Mouse (Mus musculus) R1 (cell line): Measurements from ENCODE around the gene Slc25a26.
"Not testable (repeated sequence)": the region's sequence is repeated elsewhere in the genome, so short reads cannot be mapped to it uniquely, and the experiment has no call there.

Source experiments
- DNase-seq: peaks from one replicate; pipeline ENCODE4 v3.0.0-alpha.2; 2018; ENCODE audit warnings: low read depth, low spot score

The Slc25a26 gene

DNA sequence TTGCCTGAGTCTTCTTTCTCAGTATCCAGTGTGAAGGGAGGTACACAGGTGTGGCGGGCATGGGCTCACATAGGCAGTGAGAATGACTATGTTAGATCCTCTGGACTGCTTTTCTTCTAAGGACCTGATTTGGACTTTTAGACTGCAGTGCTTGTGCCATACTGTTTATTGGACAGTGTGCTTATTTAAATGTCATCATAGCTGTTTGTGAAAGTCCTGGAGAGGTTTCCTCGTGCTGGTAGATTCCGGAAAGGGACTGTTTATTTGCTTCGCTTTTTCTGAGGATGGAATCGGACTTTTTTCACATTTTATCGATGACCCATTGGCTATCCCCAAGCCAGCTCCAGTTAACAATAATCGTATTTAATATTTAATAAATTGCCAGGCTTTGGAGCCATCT lies 50.7 kb downstream of the Slc25a26 start:
- DNase-seq: no peak

DNA sequence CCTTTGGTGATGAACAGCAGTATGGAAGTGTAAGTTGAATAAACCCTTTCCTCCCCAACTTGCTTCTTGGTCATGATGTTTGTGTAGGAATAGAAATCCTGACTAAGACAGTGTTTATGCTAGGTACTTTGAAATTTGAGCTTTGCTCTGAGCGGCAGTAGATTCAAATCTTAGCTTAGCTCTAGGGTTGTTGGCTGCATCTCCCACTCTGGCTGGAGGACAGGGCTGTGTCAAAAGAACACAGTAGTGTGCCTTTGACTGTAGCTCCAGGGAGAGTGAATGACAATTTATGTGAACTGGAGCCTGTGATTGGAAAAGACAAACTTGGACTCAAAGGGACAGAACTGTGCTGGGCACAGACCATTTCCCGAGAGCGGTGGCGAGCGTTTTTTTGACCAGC lies 53.0 kb downstream of the Slc25a26 start:
- no peak for DNase-seq

DNA sequence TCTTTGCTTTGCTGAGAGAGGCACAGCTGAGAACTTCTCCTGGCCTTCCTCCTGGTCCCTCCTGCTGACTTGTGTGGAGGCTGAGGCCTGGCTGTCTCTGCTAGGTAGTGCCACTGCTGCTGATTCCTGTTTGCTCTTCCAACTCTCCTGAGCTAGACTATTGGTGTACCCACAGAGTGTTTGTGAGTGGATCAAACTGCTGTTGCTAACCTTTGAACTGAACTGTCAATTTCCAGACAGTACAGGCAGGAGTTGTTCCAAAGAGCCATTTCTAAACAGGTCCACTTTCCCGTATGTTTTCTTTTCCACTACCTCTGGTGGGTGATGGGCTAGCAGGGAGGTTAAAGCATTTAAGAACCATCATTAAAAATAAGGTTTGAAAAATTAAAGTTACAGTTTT lies 58.5 kb downstream of the Slc25a26 start:
- not testable (repeated sequence) for DNase-seq

DNA sequence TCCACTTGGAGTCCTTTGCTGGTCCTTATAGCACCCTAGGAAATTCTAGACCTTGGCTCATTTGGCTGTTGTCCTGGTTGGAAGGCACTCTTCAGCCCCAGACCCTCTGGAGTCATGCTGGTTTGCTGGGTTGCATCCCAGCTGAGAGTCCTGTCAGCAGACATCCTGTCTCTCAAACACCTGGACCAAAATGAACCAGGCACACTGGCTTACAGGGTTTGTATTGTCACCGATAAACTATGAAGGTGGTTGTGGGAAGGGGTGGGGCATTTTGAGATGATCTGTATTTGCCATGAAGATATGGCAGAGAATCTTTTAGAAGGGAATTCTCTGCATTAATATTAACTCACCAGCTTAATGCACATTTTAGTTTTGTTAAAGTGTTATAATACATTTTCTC lies 60.8 kb downstream of the Slc25a26 start:
- DNase-seq: no peak

DNA sequence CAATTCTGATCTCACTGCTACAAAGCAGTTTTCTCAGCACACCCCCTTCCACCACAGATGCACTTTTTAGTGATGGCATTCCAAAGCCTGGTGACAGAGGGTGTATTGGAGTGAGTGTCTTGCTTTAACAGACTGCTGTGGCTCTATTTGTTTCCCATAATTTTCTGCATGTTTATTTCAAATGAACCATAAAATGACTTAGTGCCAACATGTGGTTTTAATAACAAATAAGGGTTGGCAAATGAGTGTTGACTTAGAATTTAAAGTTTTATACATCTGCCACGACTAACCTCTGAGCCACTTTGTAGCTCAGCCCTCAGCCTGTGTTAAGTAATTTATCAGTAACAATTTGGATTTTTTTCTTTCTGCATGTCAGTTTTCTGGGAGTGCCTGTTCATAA lies 61.2 kb downstream of the Slc25a26 start:
- DNase-seq: no peak

DNA sequence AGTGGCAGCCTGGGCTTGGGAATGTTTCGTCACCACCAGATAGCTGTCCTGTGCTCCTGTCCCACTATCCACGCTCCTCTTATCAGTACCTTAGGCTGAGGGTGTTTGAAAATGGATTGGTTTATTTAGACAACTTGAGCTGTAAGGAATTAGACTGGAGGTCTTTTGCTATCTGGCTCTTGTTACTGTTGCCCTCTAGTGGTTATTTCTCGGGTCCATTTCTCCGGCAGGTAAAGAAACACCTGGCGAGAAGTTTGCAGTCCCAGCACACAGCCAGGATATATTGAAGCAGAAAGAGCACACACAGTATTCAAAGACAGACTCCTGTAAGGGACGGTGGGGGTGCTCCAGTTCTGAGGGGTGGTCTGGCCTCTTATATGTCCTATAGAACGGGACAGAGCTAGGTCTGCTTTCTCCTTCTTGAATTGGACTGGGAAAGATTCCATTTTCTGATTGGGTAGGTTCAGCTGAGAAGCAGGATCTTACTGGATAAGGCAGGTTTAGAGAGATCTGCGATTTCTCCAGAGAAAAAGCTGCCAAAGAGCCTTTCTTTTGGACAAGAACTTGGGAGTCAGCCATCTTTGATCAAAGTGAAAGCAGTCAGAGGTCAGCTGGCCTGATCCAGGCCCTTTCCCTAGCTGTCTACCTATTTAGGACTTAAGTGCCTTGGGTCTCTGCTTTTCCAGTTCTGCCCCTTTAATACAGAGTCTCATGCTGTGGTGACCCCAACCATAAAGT lies 63.2 kb downstream of the Slc25a26 start:
- peak; percentile 45 for DNase-seq

DNA sequence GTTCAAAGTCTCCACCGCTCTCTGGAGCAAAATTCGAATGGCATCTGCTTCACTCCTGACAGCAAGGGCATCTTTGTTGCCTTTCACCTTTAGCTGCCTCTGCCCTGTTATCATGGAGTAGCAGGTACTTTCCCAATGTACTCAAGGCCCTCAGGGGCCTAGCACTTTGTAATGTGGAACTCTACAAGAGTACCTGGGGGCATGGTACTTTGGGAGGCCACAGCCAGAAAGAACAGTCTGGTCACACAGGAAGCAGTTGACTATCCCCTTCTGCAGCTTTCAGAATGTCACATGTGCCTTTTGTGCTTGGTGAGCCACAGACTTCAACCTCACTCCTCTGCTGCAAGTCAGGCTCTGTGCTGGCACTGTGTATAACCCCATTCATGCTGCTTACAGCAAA lies 65.6 kb downstream of the Slc25a26 start:
- DNase-seq: no peak

DNA sequence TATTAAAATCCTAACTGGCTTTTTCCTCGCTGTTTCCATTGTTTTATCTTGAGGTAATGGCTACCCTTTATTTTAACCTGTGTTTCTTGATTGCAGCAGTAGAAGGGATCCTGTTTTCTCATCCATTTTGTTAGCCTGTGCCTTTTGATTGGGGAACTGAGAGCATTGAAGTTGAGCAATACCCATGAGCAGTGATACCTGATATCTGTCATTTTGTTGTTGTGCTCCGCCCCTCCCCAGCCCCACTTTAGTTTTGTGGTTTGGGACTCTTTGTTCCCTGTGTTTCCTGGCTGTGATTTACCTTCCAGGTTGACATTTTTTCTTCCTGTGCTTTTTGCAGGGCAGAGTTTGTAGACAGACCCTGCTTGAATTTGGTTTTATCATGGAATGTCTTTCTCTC lies 67.9 kb downstream of the Slc25a26 start:
- no peak for DNase-seq

DNA sequence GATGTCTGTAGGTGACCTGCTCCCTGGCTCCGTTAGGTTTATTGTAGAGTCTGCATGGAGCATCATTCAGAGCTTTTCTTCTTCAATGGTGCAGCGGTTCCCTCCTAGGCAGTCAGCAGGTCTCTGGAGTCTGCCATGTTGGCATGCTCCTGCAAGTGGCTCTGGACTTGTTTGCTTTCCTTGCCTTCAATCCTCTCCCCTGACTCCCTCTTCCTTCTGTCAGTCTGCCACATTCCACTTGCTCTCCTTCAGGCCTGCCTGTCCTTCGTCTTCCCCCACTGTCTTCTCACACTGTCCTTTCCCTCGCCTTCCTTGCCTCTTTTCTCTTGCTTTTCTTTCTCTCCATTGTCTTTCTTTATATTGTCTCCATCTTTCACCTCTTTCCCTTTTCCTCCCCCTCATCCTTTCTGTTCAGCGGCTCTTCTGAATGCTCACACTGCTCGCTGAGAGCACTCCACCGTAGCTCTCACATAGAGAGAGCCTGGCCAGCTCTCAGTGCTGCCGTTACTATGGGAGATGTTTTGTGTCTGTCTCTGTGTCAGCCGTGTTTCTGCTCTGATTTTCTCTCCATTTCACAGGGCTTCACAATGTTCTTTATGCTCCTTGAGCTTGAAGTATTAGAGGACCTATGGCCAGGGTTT lies 75.5 kb downstream of the Slc25a26 start:
- DNase-seq: no peak

DNA sequence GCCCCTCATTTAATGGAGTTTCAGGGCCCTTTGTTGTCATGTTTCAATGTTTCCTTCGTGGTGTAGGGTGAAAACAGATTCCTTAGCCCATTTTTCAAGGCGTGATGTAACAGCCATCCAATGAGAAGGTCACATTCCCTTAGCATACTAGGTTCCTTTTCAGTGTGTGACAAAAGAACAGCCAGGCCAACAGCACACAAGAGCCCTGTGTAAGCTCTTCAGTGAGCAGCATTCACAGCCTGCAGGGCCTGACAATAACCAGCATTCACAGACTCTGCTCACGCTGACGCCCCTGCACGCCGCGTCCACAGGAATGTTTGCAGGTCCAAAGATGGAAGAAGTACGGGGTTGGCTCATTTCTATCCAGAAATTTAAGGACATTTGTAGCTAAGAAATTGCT lies 77.9 kb downstream of the Slc25a26 start:
- peak; percentile 13 for DNase-seq

DNA sequence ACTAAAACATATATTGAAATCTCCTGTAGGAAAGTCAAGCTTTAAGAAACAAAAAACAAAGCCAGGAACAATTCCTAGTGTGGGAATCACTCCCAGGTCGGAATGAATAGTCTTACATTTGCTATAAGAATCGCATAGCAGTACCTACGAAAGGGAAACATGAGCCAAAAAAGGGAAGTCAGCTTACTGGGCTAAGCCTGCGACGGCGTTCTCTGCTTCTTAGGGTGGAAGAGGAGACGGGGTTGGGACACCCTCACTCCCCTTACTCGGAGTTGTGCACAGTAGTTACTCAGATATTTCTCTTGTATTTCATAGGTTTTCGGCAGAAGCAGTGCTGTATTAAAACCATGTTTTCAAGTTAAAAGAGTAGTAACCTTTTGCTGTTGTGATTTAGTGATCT lies 81.9 kb downstream of the Slc25a26 start:
- DNase-seq: no peak

DNA sequence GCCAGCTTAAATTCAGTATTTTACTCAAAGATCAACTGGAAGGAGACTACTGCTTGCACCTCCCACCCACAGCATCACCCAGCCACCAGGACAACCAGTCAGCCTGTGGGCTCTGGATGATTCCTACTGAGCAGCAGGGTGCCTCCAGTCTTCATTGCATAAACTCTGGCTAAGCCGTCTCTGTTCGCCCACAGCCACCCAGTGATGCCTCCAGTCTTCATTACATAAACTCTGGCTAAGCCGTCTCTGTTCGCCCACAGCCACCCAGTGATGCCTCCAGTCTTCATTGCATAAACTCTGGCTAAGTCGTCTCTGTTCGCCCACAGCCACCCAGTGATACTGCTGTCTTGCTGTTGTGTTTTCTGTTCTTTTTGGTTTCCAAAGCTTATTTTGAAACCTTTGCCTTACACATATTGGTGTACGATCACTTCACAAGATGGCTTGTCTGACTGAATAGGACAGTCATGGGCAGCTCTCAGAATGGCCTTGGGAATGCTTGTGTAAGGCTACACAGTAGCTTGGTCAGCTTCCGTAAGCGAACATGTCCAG lies 84.1 kb downstream of the Slc25a26 start:
- DNase-seq: no peak

DNA sequence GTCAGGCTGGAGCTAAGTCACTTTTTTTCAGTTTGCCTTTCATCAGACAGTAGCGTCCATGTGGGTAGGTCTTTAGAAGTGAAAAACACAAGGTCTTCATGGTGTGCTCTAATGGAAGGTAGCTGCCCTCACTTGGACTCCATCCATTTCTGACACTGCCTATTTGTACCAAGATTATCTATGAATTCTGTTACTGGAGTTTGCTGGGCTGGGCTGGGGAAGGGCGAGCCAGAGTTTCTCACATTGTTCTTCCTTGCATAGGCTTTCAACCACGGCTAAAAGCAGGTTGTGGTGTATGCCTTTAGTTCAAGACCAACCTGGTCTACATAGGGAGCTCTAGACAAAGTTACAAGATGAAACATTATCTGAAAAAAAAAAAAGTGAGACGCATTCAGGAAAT lies 84.8 kb downstream of the Slc25a26 start:
- no peak for DNase-seq

DNA sequence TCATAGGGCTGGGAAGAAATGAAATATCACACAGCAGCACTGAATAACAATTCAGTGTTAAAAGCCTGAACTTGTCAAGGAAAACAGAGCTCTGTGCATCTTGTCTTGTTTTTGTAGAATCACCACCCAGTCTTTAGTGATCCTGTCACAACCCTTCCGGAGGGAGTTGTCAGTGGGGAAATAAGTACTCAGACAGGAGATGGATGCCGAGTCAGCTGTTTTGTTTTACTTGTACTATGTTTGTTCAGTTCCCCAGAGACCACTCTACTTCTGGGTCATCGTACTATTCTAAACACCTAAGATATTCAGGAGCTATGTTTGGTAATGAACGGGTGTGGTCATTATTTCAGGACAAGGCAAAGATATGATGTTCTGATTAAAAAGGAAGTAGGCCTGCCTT lies 88.2 kb downstream of the Slc25a26 start:
- DNase-seq: no peak

DNA sequence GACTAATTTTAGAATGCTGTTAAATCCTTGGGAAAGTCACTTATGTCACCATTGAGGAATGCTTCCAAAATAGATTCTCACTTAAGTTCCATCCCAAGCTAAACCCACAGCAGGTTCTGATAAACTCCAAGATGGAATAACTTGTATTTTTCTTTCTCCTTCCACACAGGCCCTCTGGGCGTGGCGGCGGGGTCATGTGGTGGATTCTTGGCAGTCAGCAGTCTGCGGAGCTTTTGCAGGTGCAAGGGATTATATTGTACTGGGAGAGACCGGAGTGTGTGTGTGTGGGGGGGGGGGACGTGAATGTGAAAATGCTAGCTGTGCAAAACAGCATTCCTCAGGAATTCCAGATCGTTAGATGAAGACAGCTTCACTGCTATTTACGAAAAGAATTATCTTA lies 92.1 kb downstream of the Slc25a26 start:
- peak; percentile 30 for DNase-seq

DNA sequence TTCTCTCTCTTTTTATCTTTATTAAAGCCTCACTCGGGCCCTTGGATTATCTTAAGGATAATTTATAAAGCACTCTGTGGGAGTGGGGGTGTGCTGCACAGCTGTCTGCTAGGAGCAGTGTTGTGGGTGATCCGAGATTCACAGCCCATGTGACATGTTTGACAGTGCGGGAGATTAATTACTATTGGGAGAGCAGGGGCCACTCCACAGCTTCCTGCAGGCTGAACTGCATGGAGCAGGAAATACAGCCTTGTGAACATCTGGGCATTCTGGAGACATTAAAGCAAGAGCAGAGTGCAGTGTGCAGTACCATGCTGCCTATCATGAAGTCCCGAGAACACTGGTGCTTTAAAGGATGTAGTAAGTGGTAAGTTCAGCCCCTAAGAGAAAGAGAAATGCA lies 92.6 kb downstream of the Slc25a26 start:
- DNase-seq: no peak

DNA sequence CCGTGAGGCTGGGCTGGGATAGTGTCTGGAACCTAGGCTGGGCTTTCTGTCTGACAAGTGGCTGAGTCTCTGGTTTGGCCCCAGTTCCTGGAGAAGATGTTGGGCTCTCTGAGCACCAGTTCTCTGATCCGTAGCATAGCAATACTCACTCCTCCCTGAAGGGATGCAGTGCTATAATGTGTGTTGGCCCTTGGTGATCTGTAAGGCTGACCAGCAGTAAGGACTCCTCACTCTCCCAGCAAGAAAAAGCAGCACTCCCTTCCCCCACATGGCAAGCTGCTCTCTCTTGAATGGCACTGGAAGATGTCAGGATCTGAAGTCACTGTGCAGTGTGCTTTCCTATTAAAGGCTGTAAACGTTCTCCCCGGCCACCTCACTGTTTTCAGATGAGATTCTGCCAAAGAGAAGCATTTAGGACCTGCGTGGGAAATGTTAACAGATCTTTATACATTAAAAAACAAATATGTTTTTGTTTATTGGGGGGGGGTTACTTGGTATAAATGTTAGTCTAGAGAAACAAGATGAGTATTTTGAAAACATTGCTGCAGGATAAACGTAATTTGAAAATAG lies 94.0 kb downstream of the Slc25a26 start:
- no peak for DNase-seq

DNA sequence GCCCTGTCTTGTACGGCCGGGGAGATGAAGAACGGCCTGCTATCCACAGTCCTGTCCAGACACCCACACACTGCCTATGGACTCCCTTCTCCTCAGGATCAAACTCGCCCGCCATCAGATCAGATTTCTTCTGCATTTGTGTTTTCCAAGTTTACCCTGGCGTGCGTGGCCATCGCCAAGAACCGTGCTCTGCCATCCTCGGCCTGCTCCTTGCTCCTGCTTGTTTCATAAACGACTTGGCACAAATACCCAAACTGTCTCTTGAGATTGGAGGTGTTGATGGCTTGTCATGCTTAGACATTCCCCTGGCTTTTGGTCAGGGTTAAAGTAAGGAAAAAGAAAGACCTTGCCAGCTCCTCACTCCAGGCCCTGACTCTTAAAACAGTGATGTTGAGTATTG lies 94.6 kb downstream of the Slc25a26 start:
- no peak for DNase-seq

DNA sequence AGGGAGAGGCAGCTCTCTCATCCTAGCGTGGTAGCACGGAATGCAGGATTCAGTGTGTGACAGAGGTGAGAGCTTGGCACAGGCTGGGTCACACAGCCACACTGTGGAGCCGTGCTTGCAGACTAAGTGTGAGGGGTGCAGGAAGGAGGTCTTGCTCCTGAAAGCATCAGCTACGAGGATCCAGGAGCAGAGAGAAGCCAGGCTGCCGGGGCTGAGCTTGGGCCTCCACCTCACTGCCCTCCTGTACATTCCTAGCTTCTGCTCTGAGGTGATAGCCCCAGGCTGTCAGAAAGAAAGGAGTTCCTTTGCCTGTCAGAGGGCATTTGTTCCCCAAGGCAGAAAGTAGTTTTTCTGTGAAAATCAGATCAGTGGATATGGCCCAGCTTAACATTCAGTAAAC lies 95.1 kb downstream of the Slc25a26 start:
- no peak for DNase-seq

DNA sequence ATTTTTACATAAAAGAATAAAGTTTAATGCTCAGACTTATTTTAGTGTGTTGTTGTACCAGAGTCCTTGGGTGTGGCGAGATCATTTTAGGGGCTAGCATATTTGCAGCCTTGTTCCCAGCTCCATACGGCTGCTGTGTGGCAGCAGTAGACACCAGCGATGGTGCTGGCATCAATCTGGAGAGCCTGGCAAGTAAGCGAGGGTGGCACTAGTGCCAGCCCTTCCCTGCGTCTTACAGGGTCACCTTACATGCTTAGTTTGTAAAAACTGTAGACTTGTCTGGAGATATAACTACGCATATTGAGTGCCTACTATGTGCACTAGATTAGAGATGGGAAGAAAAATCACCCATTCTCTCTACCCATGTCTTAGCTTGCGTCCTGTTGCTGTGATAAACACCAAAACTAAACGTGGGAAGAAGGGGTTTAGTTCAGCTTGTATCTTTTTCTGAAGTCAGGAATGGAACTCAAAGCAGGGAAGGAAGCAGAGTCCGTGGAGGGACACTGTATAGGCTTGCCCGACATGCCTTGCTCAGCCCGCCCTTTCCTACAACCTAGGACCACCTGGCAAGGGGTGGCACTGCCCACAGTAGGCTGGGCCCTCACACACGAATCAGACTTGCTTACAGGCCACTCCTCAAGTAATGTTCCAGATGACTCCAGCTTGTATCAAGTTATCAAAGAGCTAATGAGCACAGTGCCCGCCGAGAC lies 96.1 kb downstream of the Slc25a26 start:
- DNase-seq: no peak

DNA sequence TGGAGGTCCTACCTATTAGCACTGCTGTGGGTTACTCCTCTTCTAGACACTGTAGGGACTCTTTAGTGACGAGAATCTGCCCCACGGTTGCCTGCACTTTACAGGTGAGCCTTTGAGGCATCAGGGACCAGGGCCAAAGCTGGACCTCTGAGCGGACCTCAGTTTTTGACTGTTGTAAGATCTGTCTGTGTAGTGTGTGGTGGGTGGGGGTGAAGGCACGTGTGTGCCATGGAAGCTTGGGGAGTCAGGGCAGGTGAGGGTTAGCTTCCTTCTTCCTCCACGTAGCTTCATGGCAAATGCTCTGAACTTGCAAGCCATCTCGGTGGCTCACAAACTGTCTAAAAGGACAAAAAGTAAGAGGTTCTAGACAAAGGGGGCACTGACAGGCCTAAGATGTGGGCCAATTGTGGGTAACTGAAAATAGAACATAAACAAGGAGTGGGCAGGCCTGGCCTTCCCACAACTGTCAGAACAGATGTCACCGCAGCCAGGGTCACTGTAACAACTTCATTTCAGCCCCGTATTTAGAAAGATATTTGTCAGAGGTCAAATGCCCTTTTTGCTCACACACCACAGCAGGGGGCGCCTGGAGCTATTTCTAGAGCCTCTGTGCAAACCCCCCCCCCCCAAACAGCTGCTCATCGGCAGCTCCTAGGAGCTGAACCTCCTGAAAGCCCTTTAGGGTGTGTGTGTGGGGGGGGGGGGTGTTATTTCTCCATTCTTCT lies 96.8 kb downstream of the Slc25a26 start:
- DNase-seq: peak; percentile 65

DNA sequence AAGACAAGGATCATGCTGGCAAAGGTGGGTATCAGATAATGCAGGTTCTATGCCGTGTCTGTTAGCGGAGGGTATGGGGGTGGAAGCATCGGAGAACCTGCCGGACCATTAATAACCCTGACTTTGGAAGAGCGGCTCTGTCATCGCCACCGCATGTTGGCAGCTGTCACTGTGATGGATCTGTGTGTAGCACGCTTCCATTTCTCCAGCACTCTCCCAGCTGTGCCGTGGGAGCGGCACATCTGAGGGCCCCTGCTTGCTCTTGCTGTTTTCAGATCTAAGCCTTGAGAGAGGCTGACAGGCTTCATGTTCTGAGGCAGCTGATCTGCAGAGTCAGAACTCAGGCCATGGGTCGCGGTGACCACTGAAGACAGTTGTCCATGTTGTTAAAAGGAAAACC lies 98.3 kb downstream of the Slc25a26 start:
- no peak for DNase-seq
